Mouse (Mus musculus) stomach, embryonic 16.5 days (tissue): Measurements from ENCODE around the gene Ammecr1. TPM values are rescaled to one million over a fixed set of nuclear protein-coding genes. Genes with fewer than 3 reads are reported as not detected.

Experiments used
- ATAC-seq: fragments of 200-750 bp; cut with Nextera tagmentation; 2 replicates; pipeline ENCODE4 v1.8.0; 2017; ENCODE audit warnings: moderate number of reproducible peaks, moderate TSS enrichment; ENCODE audit not compliant: insufficient read depth, low FRiP score
- H3K27ac ChIP-seq: fragments of 300-500 bp; sonication (generic); 2 replicates; pipeline ENCODE4 v1.5.1; 2014; ENCODE audit warnings: low read length
- H3K27me3 ChIP-seq: fragments of 300-500 bp; sonication (generic); 2 replicates; pipeline ENCODE4 v1.6.1; 2014; ENCODE audit warnings: low read length, control low read depth, mixed read lengths; ENCODE audit not compliant: control insufficient read depth, insufficient read depth
- H3K36me3 ChIP-seq: fragments of 300-500 bp; sonication (generic); 2 replicates; pipeline ENCODE4 v1.6.1; 2014; ENCODE audit warnings: low read length; ENCODE audit not compliant: control insufficient read depth, insufficient read depth
- H3K4me1 ChIP-seq: fragments of 300-500 bp; sonication (generic); 2 replicates; pipeline ENCODE4 v1.6.1; 2014; ENCODE audit warnings: low read length, control low read depth, mixed read lengths; ENCODE audit not compliant: control insufficient read depth, insufficient read depth
- H3K4me2 ChIP-seq: fragments of 300-500 bp; sonication (generic); 2 replicates; pipeline ENCODE4 v1.6.1; 2014; ENCODE audit warnings: low read depth, low read length, mixed read lengths
- H3K4me3 ChIP-seq: fragments of 300-500 bp; sonication (generic); replicated peaks from 2 replicates; pipeline ENCODE4 v1.5.1; 2014; ENCODE audit warnings: mild to moderate bottlenecking, low read length
- H3K9ac ChIP-seq: fragments of 300-500 bp; sonication (generic); 2 replicates; pipeline ENCODE4 v1.6.1; 2014; ENCODE audit warnings: low read length
- H3K9me3 ChIP-seq: fragments of 300-500 bp; sonication (generic); replicated peaks from 2 replicates; pipeline ENCODE4 v1.6.1; 2016; ENCODE audit warnings: low read length, control low read depth; ENCODE audit not compliant: control insufficient read depth
- WGBS: fragments of 180-500 bp; shearing (Covaris S2); extraction: QIAGEN DNeasy Blood & Tissue Kit; methylation state at CpG from one replicate; pipeline ENCODE4 v1.1.7; 2014; 5-methylcytosine and 5-hydroxymethylcytosine counted together
- polyA plus RNA-seq: library from polyadenylated mRNA; unstranded; fragments of >200 nt; fragmentation: Nextera tagmentation; extraction: Ambion mirVana; gene quantifications from 2 replicates; pipeline ENCODE4 v1.2.1, GENCODE M21; 2015

Ammecr1 gene
- polyA plus RNA-seq, 1 experiment from 2014 or later = 9.8 TPM

GRCm38 (mm10) chrX:142981530-142982130 lies 15.1 kb upstream of the Ammecr1 start:
- 92% methylated on average over 3 of the region's 3 CpGs for WGBS
- H3K4me3 ChIP-seq = no peak overlapping the region
- H3K4me1 ChIP-seq = no peaks in the 10 kb centered on the region
- no peak overlapping the region for H3K9ac ChIP-seq
- H3K27ac ChIP-seq = no peak overlapping the region
- H3K4me2 ChIP-seq = no peak overlapping the region
- H3K36me3 ChIP-seq = no peaks in the 10 kb centered on the region
- no peaks in the 10 kb centered on the region; the same call in 1 of the 2 replicates for H3K27me3 ChIP-seq
- ATAC-seq = no peak
- no peaks in the 10 kb centered on the region for H3K9me3 ChIP-seq

GRCm38 (mm10) chrX:142980855-142981529 lies 14.5 kb upstream of the Ammecr1 start:
- H3K4me2 ChIP-seq = no peak overlapping the region
- no peak for ATAC-seq
- H3K9me3 ChIP-seq = no peaks in the 10 kb centered on the region
- H3K9ac ChIP-seq = no peak overlapping the region
- no peaks in the 10 kb centered on the region for H3K4me1 ChIP-seq
- 53% methylated on average over 2 of the region's 2 CpGs for WGBS
- H3K4me3 ChIP-seq = no peak overlapping the region
- H3K36me3 ChIP-seq = no peaks in the 10 kb centered on the region
- no peaks in the 10 kb centered on the region; the same call in 1 of the 2 replicates for H3K27me3 ChIP-seq
- H3K27ac ChIP-seq = no peak overlapping the region

GRCm38 (mm10) chrX:142979224-142979623 lies 12.7 kb upstream of the Ammecr1 start:
- Histone ChIP-seq H3K27me3 (no peaks in the 10 kb centered on the region; the same call in 1 of the 2 replicates), H3K9ac (no peak overlapping the region), H3K4me1 (no peaks in the 10 kb centered on the region), H3K36me3 (no peaks in the 10 kb centered on the region), H3K27ac (no peak overlapping the region), H3K9me3 (no peaks in the 10 kb centered on the region), H3K4me2 (no peak overlapping the region), H3K4me3 (no peak overlapping the region)
- no peak for ATAC-seq
- 69% methylated on average over 4 of the region's 4 CpGs for WGBS

GRCm38 (mm10) chrX:142972443-142972970 lies 6.0 kb upstream of the Ammecr1 start:
- Histone ChIP-seq H3K27me3 (no peaks in the 10 kb centered on the region; the same call in 1 of the 2 replicates), H3K9me3 (no peaks in the 10 kb centered on the region), H3K4me3 (no peak overlapping the region), H3K4me1 (no peaks in the 10 kb centered on the region), H3K9ac (no peak overlapping the region), H3K4me2 (no peak overlapping the region), H3K36me3 (no peaks in the 10 kb centered on the region), H3K27ac (no peak overlapping the region)
- ATAC-seq = peak; percentile 47
- 38% methylated on average over 7 of the region's 7 CpGs for WGBS

GRCm38 (mm10) chrX:142971759-142972158 lies 5.2 kb upstream of the Ammecr1 start:
- ATAC-seq = no peak
- no peak overlapping the region for H3K27ac ChIP-seq
- H3K9me3 ChIP-seq = no peaks in the 10 kb centered on the region
- H3K36me3 ChIP-seq = no peaks in the 10 kb centered on the region
- 84% methylated on average over 3 of the region's 3 CpGs for WGBS
- H3K4me3 ChIP-seq = no peak overlapping the region
- no peak overlapping the region for H3K4me2 ChIP-seq
- no peaks in the 10 kb centered on the region; the same call in 1 of the 2 replicates for H3K27me3 ChIP-seq
- no peak overlapping the region for H3K9ac ChIP-seq
- no peaks in the 10 kb centered on the region for H3K4me1 ChIP-seq

- ATAC-seq = no peak
- Histone ChIP-seq H3K27me3 (no peaks in the 10 kb centered on the region), H3K27ac (no peak overlapping the region), H3K4me3 (peak overlapping the region; percentile 68), H3K4me2 (peak overlapping the region; percentile 56), H3K36me3 (no peaks in the 10 kb centered on the region), H3K9me3 (no peaks in the 10 kb centered on the region), H3K9ac (peak overlapping the region; percentile 83), H3K4me1 (no peaks in the 10 kb centered on the region)
- 28% methylated on average over 7 of the region's 7 CpGs for WGBS
These were observed 539 bp upstream of the Ammecr1 start for GRCm38 (mm10) chrX:142967067-142967466.

- 0 out of 2 replicates have a peak, but pooled peaks have one; percentile 9 for ATAC-seq
- 17% methylated on average over 23 of the region's 23 CpGs for WGBS
These were observed 1.1 kb downstream of the Ammecr1 start for GRCm38 (mm10) chrX:142965236-142966007.

GRCm38 (mm10) chrX:142960434-142960833 lies 6.1 kb downstream of the Ammecr1 start:
- no peak overlapping the region for H3K27ac ChIP-seq
- H3K27me3 ChIP-seq = no peaks in the 10 kb centered on the region
- H3K4me2 ChIP-seq = no peak overlapping the region
- no peaks in the 10 kb centered on the region for H3K9me3 ChIP-seq
- no peaks in the 10 kb centered on the region for H3K36me3 ChIP-seq
- H3K9ac ChIP-seq = no peak overlapping the region
- H3K4me1 ChIP-seq = no peaks in the 10 kb centered on the region
- WGBS = 85% methylated on average over 2 of the region's 2 CpGs
- no peak for ATAC-seq
- H3K4me3 ChIP-seq = no peak overlapping the region

More at GRCm38 (mm10) chrX:142965236-142966007, 1.1 kb downstream of the Ammecr1 start:
- no peaks in the 10 kb centered on the region for H3K27me3 ChIP-seq
- no peaks in the 10 kb centered on the region for H3K9me3 ChIP-seq
- peak overlapping the region; percentile 83 for H3K9ac ChIP-seq
- H3K27ac ChIP-seq = peak overlapping the region; percentile 82; the same call in 1 of the 2 replicates
- no peaks in the 10 kb centered on the region for H3K36me3 ChIP-seq
- H3K4me2 ChIP-seq = peak overlapping the region; percentile 53
- H3K4me1 ChIP-seq = no peaks in the 10 kb centered on the region
- H3K4me3 ChIP-seq = peak overlapping the region; percentile 68
